Mouse (Mus musculus) adrenal gland, postnatal 4 days (tissue): ENCODE measurements around the gene Fads3. TPM values are rescaled to one million over a fixed set of nuclear protein-coding genes. Genes with fewer than 3 reads are reported as not detected.

Experiments
- DNase-seq, 2 experiments: peaks; one replicate each; pipeline ENCODE4 v3.0.0; 2021 to 2022; ENCODE audit warnings: low spot score in 2 of 2, mixed read lengths in 2 of 2
- total RNA-seq, 2 experiments: library from RNA; stranded (reverse); gene quantifications; 2 replicates each; pipeline ENCODE4 v1.2.3; 2021

Fads3 gene
- total RNA-seq, 2 experiments from 2014 or later: 12.2 to 19.3 TPM

DNA sequence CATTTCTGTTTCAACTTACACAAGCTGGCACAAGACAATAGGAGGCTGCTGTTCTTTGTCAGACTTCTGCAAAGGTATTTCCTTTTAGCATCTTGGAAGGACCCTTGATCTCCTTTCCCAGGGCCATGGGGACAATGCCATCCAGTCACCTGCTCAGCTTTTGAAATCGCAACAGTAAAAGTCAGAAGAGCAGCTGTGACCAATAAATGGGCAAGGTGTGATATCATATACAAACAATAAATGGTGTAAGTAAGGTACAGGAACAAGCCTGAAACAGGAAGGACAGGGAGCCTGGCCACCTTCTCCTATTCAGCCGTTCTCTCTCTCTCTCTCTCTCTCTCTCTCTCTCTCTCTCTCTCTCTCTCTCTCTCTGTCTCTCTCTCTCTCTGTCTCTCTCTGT lies 9.1 kb downstream of the Fads3 start:
- DNase-seq: no peak

DNA sequence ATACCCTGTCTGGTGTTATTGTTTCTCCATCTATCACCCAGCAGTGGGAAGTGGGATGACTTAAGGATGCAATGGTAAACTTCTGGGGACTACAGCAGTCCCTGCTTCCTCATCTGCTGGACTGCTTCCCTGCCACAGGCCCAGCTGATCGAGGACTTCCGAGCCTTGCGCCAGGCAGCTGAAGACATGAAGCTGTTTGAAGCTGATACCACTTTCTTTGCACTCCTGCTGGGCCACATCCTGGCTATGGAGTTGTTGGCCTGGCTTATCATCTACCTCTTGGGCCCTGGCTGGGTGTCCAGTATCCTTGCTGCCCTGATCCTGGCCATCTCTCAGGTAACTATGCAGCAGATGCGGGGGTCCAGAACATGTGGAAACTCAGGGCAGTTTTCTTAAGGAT lies 11.3 kb downstream of the Fads3 start:
- DNase-seq: no peak

DNA sequence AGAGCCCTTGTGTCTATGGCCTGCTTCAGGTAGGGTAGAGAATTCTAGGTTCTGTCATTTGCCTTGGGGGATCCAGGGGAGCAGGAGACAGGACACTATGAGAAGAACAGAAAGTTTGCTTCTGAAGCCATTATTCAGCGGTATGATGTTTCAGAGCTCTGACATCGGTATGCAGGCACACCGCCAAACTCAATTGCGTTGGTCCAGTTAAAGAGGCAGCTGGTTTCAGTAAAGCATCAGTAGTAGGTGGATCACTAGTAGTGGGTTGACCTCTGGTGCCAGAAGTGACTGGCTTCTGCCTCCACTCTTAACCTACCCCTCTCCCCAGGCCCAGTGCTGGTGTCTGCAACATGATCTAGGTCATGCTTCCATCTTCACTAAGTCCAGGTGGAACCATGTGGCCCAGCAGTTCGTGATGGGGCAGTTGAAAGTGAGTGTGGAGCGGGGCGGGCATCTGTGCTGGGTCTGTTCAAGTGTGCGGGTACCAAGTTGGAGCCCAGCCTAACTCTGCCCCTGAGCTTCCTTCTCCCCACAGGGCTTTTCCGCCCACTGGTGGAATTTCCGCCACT lies 12.4 kb downstream of the Fads3 start:
- DNase-seq: no peak

DNA sequence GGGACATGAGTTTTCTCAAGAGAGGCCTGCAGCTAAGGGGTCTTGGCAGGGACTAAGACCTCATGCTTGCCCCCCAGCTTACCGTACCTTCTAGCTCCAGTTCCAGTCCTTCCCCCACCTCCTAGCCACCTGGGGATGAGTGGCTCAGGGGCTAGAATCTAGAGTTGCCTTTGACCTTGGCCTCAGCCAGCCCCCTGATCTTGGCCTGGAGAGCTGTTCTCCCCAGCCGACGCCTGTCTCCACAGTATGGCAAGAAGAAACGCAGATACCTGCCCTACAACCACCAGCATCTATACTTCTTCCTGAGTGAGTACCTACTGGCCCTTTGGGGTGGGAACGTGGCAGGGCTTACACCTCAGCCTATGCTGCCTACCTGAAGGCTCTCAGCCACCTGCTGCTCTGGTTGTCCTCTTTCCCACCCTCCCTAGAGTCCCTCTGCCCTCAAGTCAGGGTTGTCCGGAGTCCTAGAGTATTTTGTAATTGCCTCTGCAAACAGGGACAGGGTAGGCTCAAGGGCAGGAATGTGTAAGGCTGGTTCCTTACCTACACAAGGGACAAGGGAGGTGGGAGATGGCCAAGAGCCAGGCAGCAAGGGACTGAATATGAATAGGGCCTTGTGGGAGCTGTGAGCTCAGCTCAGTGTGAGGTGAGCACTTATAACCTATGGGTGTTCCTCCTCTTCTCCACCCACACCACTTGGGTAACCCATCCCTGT lies 13.1 kb downstream of the Fads3 start:
- no peak for DNase-seq

DNA sequence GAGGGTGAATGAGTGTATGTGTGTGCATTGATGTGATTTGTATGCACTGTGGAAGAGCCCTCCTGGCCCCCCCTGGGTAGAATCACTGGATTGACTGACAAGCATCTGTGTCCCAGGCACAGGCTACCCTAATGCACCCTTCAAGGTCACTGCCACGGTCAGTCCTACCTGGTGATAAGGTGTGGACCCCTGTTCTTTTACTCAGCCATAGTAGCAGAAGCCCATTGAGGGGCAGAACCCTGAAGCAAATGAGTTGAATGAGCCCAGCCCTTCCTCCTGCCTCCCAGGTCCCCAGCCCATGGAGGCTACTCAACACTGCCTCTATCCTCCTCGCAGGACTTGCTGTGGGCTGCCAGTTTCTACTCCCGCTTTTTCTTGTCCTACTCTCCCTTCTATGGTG lies 13.9 kb downstream of the Fads3 start:
- no peak for DNase-seq

DNA sequence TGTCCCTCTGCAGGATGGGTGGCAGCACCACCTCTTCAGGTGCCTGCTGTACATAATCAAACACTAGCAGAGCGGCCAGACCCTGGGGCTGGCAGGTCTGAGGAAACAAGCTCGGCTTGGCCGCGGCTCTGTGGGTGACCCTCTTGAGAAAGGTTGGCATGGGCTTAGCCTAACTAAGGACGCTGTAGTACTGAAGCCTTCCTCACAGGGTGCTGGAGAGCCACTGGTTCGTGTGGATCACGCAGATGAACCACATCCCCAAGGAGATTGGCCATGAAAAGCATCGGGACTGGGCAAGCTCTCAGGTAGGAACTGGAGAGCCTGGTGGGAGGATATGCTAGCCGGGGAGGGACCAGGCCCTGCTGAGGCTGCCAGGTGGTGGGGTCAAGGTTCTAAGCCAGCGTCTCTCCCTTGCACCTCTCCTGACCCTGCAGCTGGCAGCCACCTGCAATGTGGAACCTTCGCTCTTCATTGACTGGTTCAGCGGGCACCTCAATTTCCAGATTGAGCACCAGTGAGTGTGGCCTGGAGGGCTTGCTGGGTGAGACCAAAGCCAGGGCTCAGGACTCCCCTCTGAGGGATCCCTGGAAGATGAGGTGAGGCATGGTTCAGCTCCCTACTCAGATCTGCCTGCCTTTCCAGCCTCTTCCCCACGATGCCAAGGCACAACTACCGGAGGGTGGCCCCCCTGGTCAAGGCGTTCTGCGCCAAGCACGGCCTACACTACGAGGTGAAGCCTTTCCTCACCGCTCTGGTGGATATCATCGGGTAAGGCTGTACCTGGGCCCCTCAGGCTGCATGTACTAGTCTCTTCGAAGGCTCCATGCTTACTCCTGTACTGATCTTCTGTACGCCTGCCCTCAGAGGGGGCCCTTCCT lies 14.7 kb downstream of the Fads3 start:
- DNase-seq: no peak

DNA sequence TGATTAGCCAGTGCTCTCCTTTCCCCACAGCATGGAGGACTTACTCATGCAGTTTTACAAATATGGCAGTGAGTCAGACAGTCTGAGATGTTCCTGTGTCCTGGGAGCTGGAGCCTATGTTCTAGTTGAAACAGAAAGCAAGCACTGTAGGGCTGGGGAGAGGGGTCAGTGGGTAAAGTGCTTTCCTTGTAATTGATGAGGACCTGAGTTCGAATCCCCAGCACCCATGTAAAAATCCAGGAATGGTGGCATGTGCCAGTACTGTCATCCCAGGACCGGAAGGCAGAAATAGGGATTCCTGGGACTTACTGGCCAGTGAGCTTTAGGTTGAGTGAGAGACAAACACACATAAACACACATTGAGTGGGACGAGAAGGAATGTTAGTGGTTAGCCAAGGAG lies 15.3 kb downstream of the Fads3 start:
- no peak for DNase-seq

DNA sequence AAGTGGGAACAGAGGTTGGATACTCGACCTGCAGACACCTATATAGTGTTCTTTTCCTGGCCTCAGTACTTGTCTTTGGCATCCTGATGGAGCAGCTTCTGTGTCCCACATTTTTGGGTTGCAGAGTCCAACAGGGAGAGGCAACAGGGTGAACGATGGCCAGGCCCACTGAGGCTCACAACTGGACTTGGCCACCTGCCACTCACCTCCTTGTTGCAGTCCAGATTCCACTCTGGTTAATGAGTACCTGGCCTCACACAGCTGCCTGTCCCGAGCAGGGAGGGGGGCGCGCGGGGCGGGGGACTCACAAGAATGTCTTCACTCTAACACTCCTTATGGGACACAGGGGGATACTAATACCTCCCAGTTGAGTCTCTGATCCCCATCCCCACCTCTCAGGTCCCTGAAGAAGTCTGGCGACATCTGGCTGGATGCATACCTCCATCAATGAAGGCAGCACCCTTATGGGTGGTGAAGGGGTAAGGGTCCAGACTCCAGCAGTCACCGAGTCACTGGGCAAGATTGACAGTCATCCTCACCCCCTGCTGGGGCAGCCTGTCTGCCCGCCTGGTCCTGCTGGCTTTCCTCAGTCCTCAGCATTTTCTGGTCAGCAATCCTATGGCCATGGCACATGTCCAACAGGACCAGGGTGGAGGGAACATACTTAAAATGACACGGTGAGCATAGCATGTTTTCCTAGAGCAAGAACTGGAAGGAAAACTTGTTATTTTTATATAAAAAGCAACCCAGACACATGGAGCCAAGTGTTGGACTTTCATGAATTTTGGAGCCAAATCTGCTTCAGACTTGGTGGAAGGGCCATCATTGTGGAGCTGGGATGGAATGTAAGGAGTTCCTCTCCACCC lies 16.4 kb downstream of the Fads3 start:
- DNase-seq: no peak

DNA sequence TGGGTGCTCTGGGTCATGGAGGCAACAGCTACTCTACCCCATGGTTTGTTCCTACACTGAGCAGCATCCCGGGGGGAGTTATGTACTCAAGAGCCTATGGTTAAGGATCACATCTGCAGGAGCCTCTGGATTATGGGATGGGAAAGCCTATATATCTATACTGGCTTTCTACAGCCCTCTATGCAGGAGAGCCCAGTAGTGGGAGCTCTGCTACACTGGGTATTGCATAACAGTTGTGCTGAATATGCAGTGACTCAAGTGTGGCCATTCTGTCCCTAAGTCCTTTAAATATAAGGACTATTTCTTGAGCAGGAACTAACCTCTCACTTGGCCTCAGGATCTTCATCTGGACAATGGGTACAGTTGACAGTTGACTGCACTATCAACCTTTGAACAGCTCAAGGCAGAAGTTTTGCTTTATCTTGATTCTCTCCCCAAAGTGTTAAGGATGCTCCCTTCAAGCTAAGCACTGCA lies 17.0 kb downstream of the Fads3 start:
- DNase-seq: no peak

DNA sequence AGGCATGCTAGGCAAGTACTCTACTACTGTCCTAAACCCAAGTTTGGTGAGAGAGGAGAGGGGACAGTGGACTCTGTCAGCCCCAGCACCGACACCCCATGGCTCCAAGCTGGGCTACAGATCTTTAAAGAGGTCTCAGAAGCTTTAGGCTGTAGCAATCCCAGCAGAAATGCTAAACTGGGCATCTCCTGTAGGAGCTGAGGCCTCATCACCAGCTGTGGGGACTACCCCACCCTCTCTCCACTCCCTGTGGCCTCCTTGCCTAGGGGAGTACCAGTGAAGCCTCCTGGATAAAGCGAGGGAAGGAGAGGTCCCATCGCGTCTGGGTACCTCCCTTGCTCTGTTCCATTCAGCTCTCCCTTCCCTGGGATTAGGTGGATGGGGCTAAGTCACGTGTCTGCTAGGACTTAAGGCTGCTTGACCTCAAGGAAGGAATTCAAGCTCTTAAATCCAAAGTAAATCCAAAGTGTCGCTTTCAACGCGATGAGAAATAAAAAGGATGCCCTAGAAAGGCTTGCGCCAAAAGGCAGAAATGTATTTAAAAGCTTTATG lies 17.6 kb downstream of the Fads3 start:
- no peak for DNase-seq

DNA sequence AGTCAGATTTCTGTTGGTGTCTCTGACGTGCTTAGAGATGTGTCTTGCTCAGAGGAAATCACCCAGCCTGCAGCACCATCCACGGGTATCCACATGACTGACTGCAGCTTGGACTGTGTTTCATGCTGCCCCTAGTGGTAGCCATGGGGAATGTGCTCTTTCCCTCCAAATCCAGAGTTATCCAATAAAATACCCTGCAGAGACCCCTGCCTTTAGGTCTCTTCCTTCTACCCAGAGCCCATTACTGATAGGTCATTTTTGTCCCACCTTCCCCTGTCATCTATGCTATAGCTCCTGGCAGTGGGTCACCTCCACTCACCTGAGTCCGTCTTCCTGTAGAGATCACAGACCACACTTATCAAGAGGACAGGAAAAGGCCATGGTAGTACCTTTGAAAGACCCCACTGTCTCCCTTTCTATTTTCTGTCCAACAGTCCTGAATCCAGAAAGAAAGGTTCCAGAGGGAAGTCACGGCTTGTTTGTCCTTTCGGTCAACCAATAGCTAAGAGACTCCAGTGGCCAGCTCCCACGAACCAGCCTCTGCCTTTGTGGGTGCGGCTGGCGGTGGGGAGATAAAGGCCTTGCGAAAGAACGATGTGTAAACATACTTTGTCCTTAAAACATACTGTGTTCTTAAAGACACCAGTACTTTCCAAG lies 18.7 kb downstream of the Fads3 start:
- DNase-seq: no peak

DNA sequence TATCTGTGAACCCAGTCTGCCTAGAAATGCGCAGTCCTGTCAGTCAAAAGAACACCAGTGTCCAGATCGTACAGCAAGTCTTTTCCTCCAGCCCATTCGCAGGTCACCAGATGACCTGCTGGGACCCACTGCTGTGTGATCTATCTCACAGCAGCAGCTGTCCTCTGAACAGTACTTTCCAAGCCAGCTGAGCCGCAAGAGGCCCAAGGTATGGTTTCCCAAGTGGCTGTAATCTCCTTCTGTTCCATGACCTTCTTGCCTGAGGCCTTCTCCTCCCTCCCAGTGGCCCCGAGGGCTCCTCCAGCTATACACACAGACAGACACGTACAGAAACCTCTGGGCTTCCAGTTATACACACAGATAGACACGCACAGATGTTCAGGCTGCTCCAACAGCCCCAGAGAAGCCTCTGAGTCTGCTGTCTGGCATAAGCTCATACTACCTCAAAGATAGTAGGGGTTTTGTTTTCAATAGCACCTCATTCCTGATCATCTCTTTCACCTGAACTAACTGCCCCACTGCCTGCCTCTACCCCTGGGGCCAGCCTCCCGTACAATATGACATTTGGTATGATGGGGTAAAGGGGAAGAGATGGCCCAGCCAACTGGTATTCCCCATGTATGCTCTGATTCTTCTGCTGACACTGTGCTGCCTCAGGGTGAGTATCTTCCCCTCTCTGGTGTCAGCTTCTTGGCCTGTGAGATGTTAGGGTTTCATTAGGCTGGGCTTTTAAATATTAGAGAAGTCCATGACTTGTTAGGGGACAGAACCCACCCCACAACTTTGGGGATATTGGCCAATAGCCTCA lies 19.6 kb downstream of the Fads3 start:
- no peak for DNase-seq

DNA sequence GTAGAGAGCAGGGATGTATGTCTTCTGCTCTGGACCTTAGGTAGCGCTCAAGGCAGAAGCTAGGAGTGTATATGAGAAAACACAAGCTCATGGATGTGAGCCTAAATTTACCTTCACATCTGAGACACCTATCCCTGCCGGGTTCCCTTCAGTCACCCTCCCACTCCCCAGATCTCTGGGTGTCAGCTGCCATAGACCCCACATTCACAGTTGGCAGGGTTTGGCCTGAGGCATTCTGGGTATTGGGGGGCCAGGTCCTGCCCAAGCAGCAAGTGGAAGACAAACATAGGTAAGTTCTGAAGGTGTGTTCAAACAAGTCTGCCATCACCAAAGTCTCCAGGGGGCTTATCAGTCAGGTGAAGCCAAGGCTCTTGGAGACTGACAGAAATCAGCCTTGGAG lies 20.3 kb downstream of the Fads3 start:
- DNase-seq: no peak

DNA sequence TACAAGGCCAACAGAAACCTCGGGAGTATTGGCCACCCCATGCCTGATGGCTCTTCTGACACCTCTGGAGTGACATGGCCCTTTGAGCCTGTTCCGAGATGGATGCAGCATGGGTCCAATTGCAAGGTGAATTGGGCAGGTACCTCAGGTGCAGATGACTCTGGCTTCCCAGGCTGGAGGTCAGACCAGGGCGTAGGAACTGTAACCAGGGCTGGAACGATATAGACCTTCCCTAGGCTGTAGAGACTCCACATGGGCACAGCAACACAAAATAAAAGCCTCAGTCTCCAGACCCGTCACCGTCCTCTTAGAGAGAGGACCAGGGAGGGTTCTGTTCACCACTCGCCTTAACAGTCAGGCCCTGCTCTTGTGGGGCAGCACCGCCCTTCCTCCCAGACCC lies 20.9 kb downstream of the Fads3 start:
- no peak for DNase-seq

DNA sequence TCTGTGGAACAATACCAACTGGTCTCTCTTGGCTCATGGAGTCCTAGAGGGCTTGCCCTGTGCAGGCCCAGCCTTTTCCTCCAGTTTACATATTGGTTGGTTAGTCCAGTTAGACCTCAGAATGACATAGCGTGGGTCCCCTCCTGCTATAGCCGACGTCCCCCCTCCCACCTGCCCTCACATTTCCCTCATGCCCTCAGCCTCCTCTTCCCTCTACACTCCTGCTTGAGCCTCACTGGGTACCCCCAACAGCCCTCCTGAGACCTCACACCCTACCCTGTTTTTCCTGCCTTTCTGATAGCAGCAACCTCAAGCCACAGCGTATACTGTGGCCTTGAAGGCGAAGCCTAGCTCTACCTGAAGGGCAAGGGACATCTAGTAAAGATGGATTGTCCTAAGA lies 21.5 kb downstream of the Fads3 start:
- DNase-seq: no peak

DNA sequence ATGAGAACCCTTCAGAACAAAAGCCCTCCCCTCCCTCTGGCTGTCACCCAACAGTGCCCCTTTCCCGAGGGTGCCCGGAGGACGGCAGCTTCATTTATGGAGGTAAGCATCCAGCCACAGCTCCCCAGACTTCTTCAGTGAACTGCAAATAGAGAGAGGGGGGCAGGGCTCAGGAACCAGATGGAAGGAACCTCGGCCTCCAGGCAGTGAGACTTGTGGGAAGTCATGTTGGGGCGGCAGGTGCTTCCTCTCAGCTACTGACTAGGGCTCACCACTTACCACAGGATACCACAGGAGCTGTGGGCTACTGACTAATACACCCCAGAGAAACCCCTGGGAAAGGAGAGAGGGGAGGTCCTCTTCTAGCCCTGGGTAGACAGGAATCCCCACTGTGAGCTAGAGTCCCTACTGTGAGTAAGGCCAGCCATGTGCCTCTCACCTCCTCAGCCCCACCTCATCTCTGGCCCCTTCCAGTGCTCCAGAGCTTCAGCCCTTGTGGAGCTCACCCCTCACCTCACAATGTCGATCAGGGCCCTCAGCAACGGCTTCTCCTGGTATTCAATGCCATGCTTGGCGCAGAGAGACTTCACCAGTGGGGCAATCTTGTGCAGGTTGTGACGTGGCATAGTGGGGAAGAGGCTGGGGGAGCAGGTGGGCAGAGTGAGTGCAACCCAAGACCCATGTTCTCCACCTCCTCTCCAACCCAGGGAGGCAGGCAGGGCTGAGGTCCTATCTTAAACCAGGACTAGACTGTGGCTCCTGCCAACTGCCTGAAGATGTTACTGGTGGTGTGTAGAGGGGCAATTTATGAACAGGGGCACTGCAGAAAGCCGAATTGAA lies 23.0 kb downstream of the Fads3 start:
- no peak for DNase-seq

DNA sequence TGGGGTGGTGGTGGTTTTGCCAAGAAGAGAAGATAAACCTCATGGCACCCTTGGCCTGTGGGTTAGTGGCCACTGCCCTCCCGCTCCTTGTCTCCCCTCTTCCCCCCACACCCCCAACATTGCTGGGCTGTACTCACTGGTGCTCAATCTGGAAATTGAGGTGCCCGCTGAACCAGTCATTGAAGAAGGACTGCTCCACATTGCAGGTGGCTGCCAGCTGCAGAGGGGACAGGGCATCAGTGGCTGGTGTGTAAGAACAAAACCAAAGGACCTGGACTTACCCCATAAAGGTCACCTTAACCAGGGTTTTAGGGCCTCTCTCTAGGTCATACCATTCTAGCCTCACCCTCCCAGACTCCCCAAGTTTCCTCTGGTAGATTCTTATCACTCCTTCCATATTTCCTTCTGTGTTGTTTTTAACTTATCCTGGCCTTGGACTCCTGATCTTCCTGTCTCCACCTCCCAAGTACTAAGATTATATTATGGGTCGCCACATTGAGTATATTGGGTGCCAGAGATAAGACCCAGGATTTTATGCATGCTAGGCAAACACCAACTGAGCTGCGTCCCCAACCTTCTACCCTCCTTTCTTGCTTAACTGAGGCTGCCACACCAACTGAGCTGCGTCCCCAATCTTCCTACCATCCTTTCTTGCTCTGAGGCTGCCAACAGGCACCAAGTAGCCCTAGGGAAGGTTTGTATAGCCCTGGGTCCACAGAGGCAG lies 24.3 kb downstream of the Fads3 start:
- DNase-seq: no peak

DNA sequence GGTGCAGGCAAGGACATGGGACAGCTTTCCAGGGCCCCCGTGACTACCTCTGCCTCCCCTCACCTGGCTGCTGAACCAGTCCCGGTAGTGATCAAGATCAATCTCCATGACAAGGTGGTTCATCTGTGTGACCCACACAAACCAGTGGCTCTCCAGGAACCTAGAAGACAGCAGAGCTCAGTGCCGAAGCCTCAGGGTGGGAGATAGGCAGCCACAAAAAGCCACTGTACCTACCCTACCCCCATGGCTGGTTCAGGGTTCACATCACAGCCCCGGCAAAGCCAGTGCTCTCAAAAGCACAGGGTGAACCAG lies 24.8 kb downstream of the Fads3 start:
- no peak for DNase-seq
